Mouse (Mus musculus) CH12.LX (cell line): ENCODE measurements around the gene Fam189a2. TPM values are rescaled to one million over a fixed set of nuclear protein-coding genes. Genes with fewer than 3 reads are reported as not detected.
A peak's percentile ranks its signal among the peaks of the same experiment; 100 is the strongest.

Experiments
- DNase-seq: peaks from one replicate; pipeline ENCODE4 v3.0.0-alpha.2; 2013; ENCODE audit errors: extremely low read depth
- H3K27ac ChIP-seq: 2 replicates; pipeline ENCODE4 v1.5.1; 2012; ENCODE audit warnings: low read depth, mild to moderate bottlenecking, control low read depth, moderate library complexity; ENCODE audit not compliant: insufficient read depth
- H3K27me3 ChIP-seq: replicated peaks from 2 replicates; pipeline ENCODE3; 2012; ENCODE audit warnings: inconsistent platforms
- H3K36me3 ChIP-seq, 2 experiments: replicated peaks in 1 of 2; 2 replicates each; pipeline versions ENCODE3 to v1.6.1; 2012; ENCODE audit warnings: inconsistent platforms in 1 of 2, low read length in 1 of 2, mild to moderate bottlenecking in 1 of 2, mixed read lengths in 1 of 2, moderate library complexity in 1 of 2; ENCODE audit not compliant: control insufficient read depth in 1 of 2, insufficient read depth in 1 of 2
- H3K4me1 ChIP-seq, 2 experiments: 2 replicates each; pipeline ENCODE4 v1.6.1; 2012; ENCODE audit warnings: inconsistent platforms in 1 of 2, moderate library complexity in 1 of 2; ENCODE audit not compliant: insufficient read depth in 2 of 2, control insufficient read depth in 1 of 2
- H3K4me2 ChIP-seq: 2 replicates; pipeline ENCODE4 v1.6.1; 2012; ENCODE audit warnings: low read depth, mild to moderate bottlenecking, control low read depth; ENCODE audit not compliant: poor library complexity, insufficient read depth, severe bottlenecking
- H3K4me3 ChIP-seq, 3 experiments: fragments of 150-350 bp in 1 of 3; sonication (generic) in 1 of 3; replicated peaks in 1 of 3; 2 replicates each; pipeline versions ENCODE3 to v1.5.1; 2011 to 2012; ENCODE audit warnings: low read depth in 2 of 3, low read length in 2 of 3, mild to moderate bottlenecking in 2 of 3, moderate library complexity in 2 of 3, control low read depth in 1 of 3, improper control_type of control experiment in 1 of 3, inconsistent platforms in 1 of 3, mixed read lengths in 1 of 3; ENCODE audit not compliant: poor library complexity in 1 of 3
- H3K79me2 ChIP-seq: replicated peaks from 2 replicates; pipeline ENCODE4 v1.6.1; 2012; ENCODE audit warnings: mild to moderate bottlenecking, moderate library complexity; ENCODE audit not compliant: control insufficient read depth, poor library complexity, insufficient read depth, severe bottlenecking; ENCODE audit errors: extremely low read depth
- H3K9ac ChIP-seq: 2 replicates; pipeline ENCODE4 v1.6.1; 2012; ENCODE audit warnings: low read depth, mild to moderate bottlenecking, control low read depth, moderate library complexity; ENCODE audit not compliant: insufficient read depth
- H3K9me3 ChIP-seq: replicated peaks from 2 replicates; pipeline ENCODE3; 2012; ENCODE audit warnings: low read length, inconsistent platforms, mixed read lengths
- ELF1 ChIP-seq: IDR thresholded peaks from 2 replicates; pipeline ENCODE4 v1.6.1; 2014; ENCODE audit warnings: low read depth, mild to moderate bottlenecking, inconsistent platforms, low read length, improper control_type of control experiment
- EP300 ChIP-seq: IDR thresholded peaks from 2 replicates; pipeline ENCODE4 v1.6.1; 2011; ENCODE audit warnings: low read length, improper control_type of control experiment
- HCFC1 ChIP-seq: IDR thresholded peaks from 2 replicates; pipeline ENCODE4 v1.6.1; 2012; ENCODE audit warnings: low read depth, mild to moderate bottlenecking, inconsistent platforms, low read length, improper control_type of control experiment
- IRF4 ChIP-seq: IDR thresholded peaks from 2 replicates; pipeline ENCODE4 v1.6.1; 2014; ENCODE audit warnings: low read depth, mild to moderate bottlenecking, inconsistent platforms, low read length, improper control_type of control experiment
- JUND ChIP-seq: conservative IDR thresholded peaks from 2 replicates; pipeline ENCODE4 v1.6.1; 2011; ENCODE audit warnings: low read depth, low read length, improper control_type of control experiment
- MAZ ChIP-seq: IDR thresholded peaks from 2 replicates; pipeline ENCODE4 v1.6.1; 2012; ENCODE audit warnings: low read depth, mild to moderate bottlenecking, inconsistent platforms, low read length, improper control_type of control experiment, moderate library complexity
- MEF2A ChIP-seq: IDR thresholded peaks from 2 replicates; pipeline ENCODE4 v1.6.1; 2014; ENCODE audit warnings: low read depth, mild to moderate bottlenecking, inconsistent platforms, low read length, improper control_type of control experiment, borderline replicate concordance
- MXI1 ChIP-seq: IDR thresholded peaks from 2 replicates; pipeline ENCODE4 v1.6.1; 2011; ENCODE audit warnings: mild to moderate bottlenecking, low read depth, low read length, improper control_type of control experiment
- PAX5 ChIP-seq: IDR thresholded peaks from 2 replicates; pipeline ENCODE4 v1.6.1; 2012; ENCODE audit warnings: low read length, inconsistent platforms, mixed read lengths
- POLR2A ChIP-seq: IDR thresholded peaks from 2 replicates; pipeline ENCODE4 v1.6.1; 2011; ENCODE audit warnings: low read depth, mild to moderate bottlenecking, improper control_type of control experiment, low read length
- POLR2AphosphoS2 ChIP-seq: IDR thresholded peaks from 2 replicates; pipeline ENCODE4 v1.6.1; 2011; ENCODE audit warnings: low read depth, low read length, improper control_type of control experiment
- SIN3A ChIP-seq: IDR thresholded peaks from 2 replicates; pipeline ENCODE4 v1.6.1; 2012; ENCODE audit warnings: low read length, improper control_type of control experiment, inconsistent platforms
- TBP ChIP-seq: conservative IDR thresholded peaks from 2 replicates; pipeline ENCODE4 v1.6.1; 2011; ENCODE audit warnings: low read depth, low read length, improper control_type of control experiment
- UBTF ChIP-seq: IDR thresholded peaks from 2 replicates; pipeline ENCODE4 v1.6.1; 2012; ENCODE audit warnings: low read depth, mild to moderate bottlenecking, inconsistent platforms, low read length, improper control_type of control experiment, moderate library complexity
- USF1 ChIP-seq: IDR thresholded peaks from 2 replicates; pipeline ENCODE4 v1.6.1; 2014; ENCODE audit warnings: low read depth, mild to moderate bottlenecking, inconsistent platforms, low read length, improper control_type of control experiment
- USF2 ChIP-seq: conservative IDR thresholded peaks from 2 replicates; pipeline ENCODE4 v1.6.1; 2011; ENCODE audit warnings: low read depth, low read length, improper control_type of control experiment
- ZC3H11A ChIP-seq: IDR thresholded peaks from 2 replicates; pipeline ENCODE4 v1.6.1; 2012; ENCODE audit warnings: low read depth, mild to moderate bottlenecking, inconsistent platforms, low read length, improper control_type of control experiment
- ZKSCAN1 ChIP-seq: IDR thresholded peaks from 2 replicates; pipeline ENCODE4 v1.6.1; 2012; ENCODE audit warnings: low read depth, inconsistent platforms, low read length, improper control_type of control experiment, borderline replicate concordance
- dilution Hi-C: fragments of 300-500 bp; cut with MboI; formaldehyde crosslinking; loops from 2 replicates; pipeline ENCODE4 v1.14.3; 2020; ENCODE audit warnings: low sequenced_read_pairs; ENCODE audit not compliant: extremely low pct_unique_long_range_greater_than_20kb, extremely low pct_ligation_motif_present
- in situ Hi-C: fragments of 300-500 bp; cut with MboI; formaldehyde crosslinking; loops from 3 replicates; pipeline ENCODE4 v1.14.3; 2019; ENCODE audit warnings: low sequenced_read_pairs, low pct_ligation_motif_present, low pct_unique_long_range_greater_than_20kb, mixed read lengths
- polyA plus RNA-seq: library from polyadenylated mRNA; unstranded; fragments of >175 nt; gene quantifications from 2 replicates; pipeline ENCODE4 v1.2.1, GENCODE M21; 2012; ENCODE audit warnings: low read depth; ENCODE audit not compliant: insufficient read length
- total RNA-seq, 2 experiments: library from RNA; depleted of rRNA; stranded (reverse); fragments of 300-350 nt in 1 of 2; fragments of >200 nt in 1 of 2; gene quantifications; 2 replicates each; pipeline ENCODE4 v1.2.3; 2012 to 2014

Gene Fam189a2
- total and polyA plus RNA-seq, 3 experiments = not detected

DNA sequence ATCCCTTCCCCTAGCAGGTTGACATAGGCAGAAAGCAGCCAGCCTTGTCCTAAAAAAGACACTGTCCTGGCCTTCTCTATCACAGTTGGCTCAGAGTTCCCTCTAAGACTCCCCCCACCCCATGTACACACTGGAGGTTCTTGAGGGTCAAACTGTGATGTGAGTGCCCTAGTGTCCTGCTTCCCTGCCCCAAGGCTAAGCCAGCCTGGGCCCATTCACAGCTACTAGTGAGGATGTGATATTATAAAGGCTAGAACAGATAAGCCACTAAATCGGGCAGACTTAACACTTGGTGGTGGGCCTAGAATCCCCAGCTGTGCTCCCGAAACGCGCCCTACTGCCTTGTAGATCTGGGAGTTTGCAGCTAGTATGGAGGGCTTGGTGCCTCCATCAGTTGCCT is 84.1 kb downstream of the Fam189a2 start:
- Histone ChIP-seq H3K4me3 (no peak overlapping the region), H3K4me1 (peaks cover 0 to 20% of the 10 kb centered on the region in 2 experiments; a peak in 2 of 4 replicates), H3K9ac (no peak overlapping the region), H3K4me2 (no peak overlapping the region), H3K36me3 (no peaks in the 10 kb centered on the region), H3K9me3 (peaks cover 2% of the 10 kb centered on the region), H3K27me3 (no peaks in the 10 kb centered on the region), H3K79me2 (no peaks in the 10 kb centered on the region), H3K27ac (no peak overlapping the region)
- dilution Hi-C loops (no loop called here), in situ Hi-C loops (no loop called here)
- TF ChIP-seq ZKSCAN1 = no peak
- no peak for TF ChIP-seq JUND
- DNase-seq = no peak

DNA sequence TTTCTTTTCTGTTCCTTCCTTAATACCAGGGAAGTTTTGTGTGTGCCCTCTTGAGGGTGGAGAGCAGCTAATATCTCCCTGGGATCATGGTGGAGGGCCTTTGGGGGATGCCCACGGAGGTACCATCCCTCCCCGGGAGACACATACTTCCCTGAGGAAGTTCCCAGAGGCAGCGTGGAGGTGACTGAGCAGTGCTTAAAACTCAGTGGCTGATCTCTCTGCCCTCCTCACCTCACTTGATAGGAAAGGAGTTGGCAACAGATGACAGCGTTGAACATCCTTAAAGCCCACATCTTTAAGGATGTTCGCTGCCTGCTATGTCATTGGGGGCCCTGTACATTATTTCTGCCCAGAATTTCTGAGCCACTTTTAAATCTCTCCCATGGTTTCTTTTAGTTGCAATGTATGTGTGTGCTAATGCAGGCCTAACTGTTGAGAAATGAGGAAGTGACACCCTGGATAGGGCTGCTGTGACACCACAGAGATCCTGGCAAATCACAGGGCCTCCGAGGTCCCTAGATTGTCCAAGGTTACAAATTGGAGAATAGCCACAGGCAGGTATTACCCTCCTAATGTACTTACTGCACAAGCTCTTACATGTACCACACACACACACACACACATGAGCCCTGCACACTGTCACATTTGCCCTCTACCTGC is 84.7 kb downstream of the Fam189a2 start:
- Histone ChIP-seq H3K9me3 (peaks cover 2% of the 10 kb centered on the region), H3K79me2 (no peaks in the 10 kb centered on the region), H3K9ac (no peak overlapping the region), H3K27me3 (no peaks in the 10 kb centered on the region), H3K4me3 (no peak overlapping the region), H3K27ac (no peak overlapping the region), H3K36me3 (no peaks in the 10 kb centered on the region), H3K4me2 (no peak overlapping the region), H3K4me1 (peaks cover 0 to 20% of the 10 kb centered on the region in 2 experiments; a peak in 2 of 4 replicates)
- in situ Hi-C loops (no loop called here), dilution Hi-C loops (no loop called here)
- DNase-seq = peak; percentile 11
- TF ChIP-seq USF2 (no peak), PAX5 (no peak), UBTF (no peak), ZC3H11A (no peak), POLR2A (no peak), TBP (no peak), SIN3A (no peak), MAZ (no peak), MXI1 (no peak), ELF1 (no peak), IRF4 (no peak), MEF2A (no peak), HCFC1 (no peak), POLR2AphosphoS2 (no peak), USF1 (no peak), EP300 (no peak)
